Mouse (Mus musculus) stomach, embryonic 14.5 days (tissue): ENCODE measurements around the gene Gm20388. TPM values are rescaled to one million over a fixed set of nuclear protein-coding genes. Genes with fewer than 3 reads are reported as not detected.

ENCODE experiments used
- ATAC-seq: fragments of 200-750 bp; cut with Nextera tagmentation; 2 replicates; pipeline ENCODE4 v1.8.0; 2017; ENCODE audit warnings: low read depth, moderate TSS enrichment; ENCODE audit not compliant: insufficient number of reproducible peaks, insufficient read depth, low FRiP score
- H3K27ac ChIP-seq: fragments of 300-500 bp; sonication (generic); 2 replicates; pipeline ENCODE4 v1.5.1; 2014; ENCODE audit warnings: mild to moderate bottlenecking, low read length, moderate library complexity, mixed read lengths
- H3K27me3 ChIP-seq: fragments of 300-500 bp; sonication (generic); 2 replicates; pipeline ENCODE4 v1.6.1; 2014; ENCODE audit warnings: low read length, control low read depth, mixed read lengths; ENCODE audit not compliant: control insufficient read depth, insufficient read depth
- H3K36me3 ChIP-seq: fragments of 300-500 bp; sonication (generic); 2 replicates; pipeline ENCODE4 v1.6.1; 2014; ENCODE audit warnings: mild to moderate bottlenecking, control low read depth, low read length, moderate library complexity, mixed read lengths; ENCODE audit not compliant: control insufficient read depth, insufficient read depth
- H3K4me1 ChIP-seq: fragments of 300-500 bp; sonication (generic); 2 replicates; pipeline ENCODE4 v1.6.1; 2014; ENCODE audit warnings: low read length, control low read depth, mixed read lengths; ENCODE audit not compliant: control insufficient read depth, insufficient read depth
- H3K4me2 ChIP-seq: fragments of 300-500 bp; sonication (generic); replicated peaks from 2 replicates; pipeline ENCODE4 v1.6.1; 2014; ENCODE audit warnings: low read depth, low read length, control low read depth
- H3K4me3 ChIP-seq: fragments of 300-500 bp; sonication (generic); 2 replicates; pipeline ENCODE4 v1.5.1; 2014; ENCODE audit warnings: low read depth, low read length, control low read depth
- H3K9ac ChIP-seq: fragments of 300-500 bp; sonication (generic); replicated peaks from 2 replicates; pipeline ENCODE4 v1.6.1; 2014; ENCODE audit warnings: low read depth, mild to moderate bottlenecking, control low read depth, low read length, moderate library complexity, mixed read lengths
- H3K9me3 ChIP-seq: fragments of 300-500 bp; sonication (generic); 2 replicates; pipeline ENCODE4 v1.6.1; 2016; ENCODE audit warnings: low read depth, low read length, control low read depth; ENCODE audit not compliant: control insufficient read depth
- WGBS: fragments of 180-500 bp; shearing (Covaris S2); extraction: QIAGEN DNeasy Blood & Tissue Kit; methylation state at CpG from one replicate; pipeline ENCODE4 v1.1.7; 2014; 5-methylcytosine and 5-hydroxymethylcytosine counted together
- polyA plus RNA-seq: library from polyadenylated mRNA; unstranded; fragments of >200 nt; fragmentation: Nextera tagmentation; extraction: Ambion mirVana; gene quantifications from 2 replicates; pipeline ENCODE4 v1.2.1, GENCODE M21; 2014

The Gm20388 gene
- polyA plus RNA-seq, 1 experiment from 2014 or later: 11.4 TPM

- Histone ChIP-seq H3K9ac (no peak overlapping the region), H3K36me3 (no peaks in the 10 kb centered on the region), H3K9me3 (no peaks in the 10 kb centered on the region), H3K4me1 (peaks cover 15% of the 10 kb centered on the region; the same call in 1 of the 2 replicates), H3K27me3 (no peaks in the 10 kb centered on the region), H3K4me3 (no peak overlapping the region), H3K4me2 (no peak overlapping the region), H3K27ac (no peak overlapping the region)
- ATAC-seq: no peak
- 66% methylated on average over 2 of the region's 2 CpGs for WGBS
Observed at GRCm38 (mm10) chr8:124229883-124230282, 4319.2 kb downstream of the Gm20388 start.

DNA sequence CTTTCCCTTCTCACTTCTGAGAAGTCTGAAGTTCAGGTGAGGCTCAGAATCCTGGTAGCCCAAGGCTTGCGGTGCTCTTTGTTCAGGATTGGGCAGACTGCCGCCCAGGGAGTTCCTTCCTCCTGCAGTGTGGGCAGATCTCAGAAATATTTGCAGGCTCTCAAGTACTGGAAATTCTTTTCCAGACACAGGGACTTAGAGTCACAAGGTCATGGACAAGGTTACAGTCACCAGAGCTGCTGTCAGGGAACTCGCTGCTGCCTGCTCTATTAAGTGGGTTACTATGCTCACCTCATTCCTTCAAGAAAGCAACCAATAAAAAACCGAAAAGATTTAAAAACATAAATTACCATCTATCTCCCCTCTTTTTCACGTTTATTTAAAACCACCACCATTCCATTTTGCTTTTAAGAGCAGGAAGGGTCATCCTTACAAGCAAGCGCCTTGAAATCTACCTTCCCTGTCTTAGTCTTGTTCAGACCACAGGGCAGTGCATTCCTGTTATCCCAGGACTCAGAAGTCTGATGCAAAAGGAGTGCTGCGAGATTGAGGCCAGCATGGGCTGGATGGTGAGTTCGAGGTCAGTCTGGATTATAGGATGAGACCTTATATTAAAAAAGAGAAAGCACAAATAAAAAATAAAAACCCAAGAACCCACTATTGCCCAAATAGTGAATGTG, 4320.0 kb downstream of the Gm20388 start:
- H3K9me3 ChIP-seq: no peaks in the 10 kb centered on the region
- no peak overlapping the region for H3K27ac ChIP-seq
- no peak overlapping the region for H3K9ac ChIP-seq
- H3K4me3 ChIP-seq: peak overlapping the region; percentile 94
- H3K36me3 ChIP-seq: no peaks in the 10 kb centered on the region
- peak overlapping the region; percentile 95 for H3K4me2 ChIP-seq
- ATAC-seq: peak; percentile 20; the same call in 1 of the 2 replicates
- H3K27me3 ChIP-seq: no peaks in the 10 kb centered on the region
- H3K4me1 ChIP-seq: peaks cover 15% of the 10 kb centered on the region; the same call in 1 of the 2 replicates
- WGBS: 51% methylated on average over 8 of the region's 8 CpGs

- Histone ChIP-seq H3K4me3 (peak within 1 kb of the TSS; percentile 94), H3K9me3 (no peaks in the 10 kb centered on the region), H3K27ac (peak within 1 kb of the TSS; percentile 75), H3K9ac (peak within 1 kb of the TSS; percentile 89), H3K36me3 (no peaks in the 10 kb centered on the region), H3K4me1 (peaks cover 15% of the 10 kb centered on the region; the same call in 1 of the 2 replicates), H3K4me2 (peak within 1 kb of the TSS; percentile 95), H3K27me3 (no peaks in the 10 kb centered on the region)
- ATAC-seq: peak; percentile 89
- 0% methylated on average over 35 of the region's 53 CpGs for WGBS
Observed at GRCm38 (mm10) chr8:124231176-124231484, 4320.5 kb downstream of the Gm20388 start, which contains the start of gene Galnt2. Gene Galnt2, plus strand, starts transcription at chr8:124231391.

- H3K9ac ChIP-seq: peak overlapping the region; percentile 89
Observed at GRCm38 (mm10) chr8:124231485-124232279, 4321.0 kb downstream of the Gm20388 start.

GRCm38 (mm10) chr8:124232280-124232600, 4321.6 kb downstream of the Gm20388 start:
- Histone ChIP-seq H3K9ac (peak overlapping the region; percentile 89), H3K36me3 (no peaks in the 10 kb centered on the region), H3K9me3 (no peaks in the 10 kb centered on the region), H3K4me1 (peaks cover 15% of the 10 kb centered on the region; the same call in 1 of the 2 replicates), H3K4me2 (peak overlapping the region; percentile 95), H3K27ac (no peak overlapping the region), H3K4me3 (peak overlapping the region; percentile 94), H3K27me3 (no peaks in the 10 kb centered on the region)
- no peak for ATAC-seq
- 5% methylated on average over 18 of the region's 18 CpGs for WGBS

More at GRCm38 (mm10) chr8:124231485-124232279, 4321.0 kb downstream of the Gm20388 start:
- no peaks in the 10 kb centered on the region for H3K27me3 ChIP-seq
- peak overlapping the region; percentile 94 for H3K4me3 ChIP-seq
- under 1% methylated on average over 79 of the region's 83 CpGs for WGBS
- peak overlapping the region; percentile 95 for H3K4me2 ChIP-seq
- peaks cover 15% of the 10 kb centered on the region; the same call in 1 of the 2 replicates for H3K4me1 ChIP-seq
- peak overlapping the region; percentile 75 for H3K27ac ChIP-seq
- H3K9me3 ChIP-seq: no peaks in the 10 kb centered on the region
- no peaks in the 10 kb centered on the region for H3K36me3 ChIP-seq
- peak; percentile 72 for ATAC-seq

DNA sequence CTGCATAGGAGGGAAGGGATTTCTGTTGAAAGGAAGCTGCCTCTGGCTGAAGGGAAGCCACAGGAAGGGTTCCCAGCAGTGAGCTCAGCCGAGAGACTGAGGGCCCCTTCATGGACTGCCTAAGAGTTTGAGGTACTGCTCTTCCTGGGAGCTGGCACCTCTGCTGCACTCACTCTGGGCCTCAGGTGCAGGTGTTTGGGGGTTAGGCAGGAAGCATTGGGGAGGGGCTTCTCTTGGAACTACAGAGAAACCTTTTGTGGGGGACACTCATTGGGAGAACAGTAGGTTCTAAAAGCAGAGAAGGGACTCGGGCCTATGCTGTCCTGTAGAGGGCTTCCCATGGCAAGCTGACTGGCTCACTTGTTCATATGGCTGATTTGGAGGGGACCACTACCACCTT, 4323.9 kb downstream of the Gm20388 start:
- no peak overlapping the region for H3K9ac ChIP-seq
- H3K27me3 ChIP-seq: no peaks in the 10 kb centered on the region
- ATAC-seq: no peak
- H3K4me2 ChIP-seq: no peak overlapping the region
- WGBS: 62% methylated on average over 2 of the region's 2 CpGs
- peaks cover 15% of the 10 kb centered on the region; the same call in 1 of the 2 replicates for H3K4me1 ChIP-seq
- no peaks in the 10 kb centered on the region for H3K36me3 ChIP-seq
- H3K27ac ChIP-seq: no peak overlapping the region
- H3K4me3 ChIP-seq: no peak overlapping the region
- no peaks in the 10 kb centered on the region for H3K9me3 ChIP-seq

GRCm38 (mm10) chr8:124235536-124235935, 4324.9 kb downstream of the Gm20388 start:
- Histone ChIP-seq H3K27ac (no peak overlapping the region), H3K4me3 (no peak overlapping the region), H3K36me3 (no peaks in the 10 kb centered on the region), H3K9me3 (no peaks in the 10 kb centered on the region), H3K4me1 (peaks cover 24% of the 10 kb centered on the region; the same call in 1 of the 2 replicates), H3K27me3 (no peaks in the 10 kb centered on the region), H3K9ac (no peak overlapping the region), H3K4me2 (no peak overlapping the region)
- 88% methylated on average over 4 of the region's 4 CpGs for WGBS
- no peak for ATAC-seq

DNA sequence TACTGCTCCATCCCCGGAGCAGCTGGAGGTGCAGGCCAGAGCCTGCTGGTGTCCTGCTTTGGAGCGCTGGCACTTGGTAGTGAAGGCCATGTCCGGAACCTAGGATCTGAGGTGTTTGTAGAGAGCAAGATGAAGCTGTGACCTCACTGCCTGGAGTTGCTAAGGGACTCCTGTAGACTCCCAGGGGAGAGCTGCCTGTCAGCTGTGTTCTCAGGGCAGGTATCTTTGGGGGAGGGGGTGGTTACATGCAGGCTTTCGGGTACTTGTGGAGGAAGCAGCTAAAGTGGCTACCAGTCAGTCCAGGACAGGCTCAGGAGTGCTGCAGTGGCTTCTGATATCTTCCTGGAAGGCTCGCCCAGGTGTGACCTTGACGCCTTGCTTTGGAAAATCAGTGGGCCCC, 4328.7 kb downstream of the Gm20388 start:
- H3K4me2 ChIP-seq: no peak overlapping the region
- no peaks in the 10 kb centered on the region for H3K27me3 ChIP-seq
- 69% methylated on average over 6 of the region's 6 CpGs for WGBS
- ATAC-seq: no peak
- H3K4me1 ChIP-seq: peaks cover 28% of the 10 kb centered on the region
- H3K36me3 ChIP-seq: no peaks in the 10 kb centered on the region
- H3K4me3 ChIP-seq: no peak overlapping the region
- no peak overlapping the region for H3K27ac ChIP-seq
- no peaks in the 10 kb centered on the region; the same call in 1 of the 2 replicates for H3K9me3 ChIP-seq
- no peak overlapping the region for H3K9ac ChIP-seq
